Mouse (Mus musculus) cerebellum, adult 9-10 months (tissue): ENCODE measurements around the gene 2610318N02Rik.
"Not testable (repeated sequence)": the region's sequence is repeated elsewhere in the genome, so short reads cannot be mapped to it uniquely, and the experiment has no call there.

Experiments
- DNase-seq: peaks from one replicate; pipeline ENCODE4 v3.0.0; 2022

Gene 2610318N02Rik

GRCm38 (mm10) chr16:17124871-17125520 lies at the start of gene 2610318N02Rik:
Gene 2610318N02Rik (minus strand): TSS chr16:17125167.
- peak; percentile 64 for DNase-seq

GRCm38 (mm10) chr16:17168049-17168448 lies 43.1 kb upstream of the 2610318N02Rik start:
- DNase-seq, result no peak

- DNase-seq, result no peak
Observed at GRCm38 (mm10) chr16:17167179-17167578, 42.2 kb upstream of the 2610318N02Rik start.

- not testable (repeated sequence) for DNase-seq
Observed at GRCm38 (mm10) chr16:17165478-17165877, 40.5 kb upstream of the 2610318N02Rik start.

- DNase-seq, result no peak
Observed at GRCm38 (mm10) chr16:17154346-17154745, 29.4 kb upstream of the 2610318N02Rik start.

- DNase-seq, result no peak
Observed at GRCm38 (mm10) chr16:17151874-17152273, 26.9 kb upstream of the 2610318N02Rik start.

GRCm38 (mm10) chr16:17150520-17151258 lies 25.7 kb upstream of the 2610318N02Rik start:
- no peak for DNase-seq

- no peak for DNase-seq
Observed at GRCm38 (mm10) chr16:17148084-17148483, 23.1 kb upstream of the 2610318N02Rik start.

- no peak for DNase-seq
Observed at GRCm38 (mm10) chr16:17147391-17147929, 22.5 kb upstream of the 2610318N02Rik start.

- peak; percentile 84 for DNase-seq
Observed at GRCm38 (mm10) chr16:17146772-17147235, 21.8 kb upstream of the 2610318N02Rik start, which contains the start of gene Ccdc116. Gene Ccdc116 (minus strand): TSS chr16:17147229.

- no peak for DNase-seq
Observed at GRCm38 (mm10) chr16:17144339-17144738, 19.4 kb upstream of the 2610318N02Rik start, which contains the start of gene Ydjc. Gene Ydjc (plus strand): TSS chr16:17144621.

- DNase-seq, result no peak
Observed at GRCm38 (mm10) chr16:17137355-17137754, 12.4 kb upstream of the 2610318N02Rik start.

- no peak for DNase-seq
Observed at GRCm38 (mm10) chr16:17132906-17133200, 7.9 kb upstream of the 2610318N02Rik start.

- peak; percentile 98 for DNase-seq
Observed at GRCm38 (mm10) chr16:17132089-17132905, 7.3 kb upstream of the 2610318N02Rik start, which contains the start of gene Sdf2l1. Gene Sdf2l1 (minus strand): TSS chr16:17132383.

GRCm38 (mm10) chr16:17131191-17132088 lies 6.5 kb upstream of the 2610318N02Rik start:
- DNase-seq, result no peak

- no peak for DNase-seq
Observed at GRCm38 (mm10) chr16:17127292-17127691, 2.3 kb upstream of the 2610318N02Rik start.

GRCm38 (mm10) chr16:17124119-17124870 lies 672 bp downstream of the 2610318N02Rik start:
- DNase-seq, result no peak

GRCm38 (mm10) chr16:17121569-17121968 lies 3.4 kb downstream of the 2610318N02Rik start:
- no peak for DNase-seq

- no peak for DNase-seq
Observed at GRCm38 (mm10) chr16:17117309-17117799, 7.6 kb downstream of the 2610318N02Rik start.
